In genomic region chr16:90916040-90916481, GRCm38 (mm10) we compare ENCODE assay signal across 8 mouse cellular contexts. TPM values are rescaled to one million over a fixed set of nuclear protein-coding genes. Genes with fewer than 3 reads are reported as not detected.
A peak's percentile ranks its signal among the peaks of the same experiment; 100 is the strongest.
DNase-seq lines count a peak whose midpoint lies in the region; ATAC-seq lines count a peak whose summit lies in the region.

No protein-coding gene starts in this region.

- H3K4me3 ChIP-seq in hindbrain, embryonic 15.5 days: no peak overlapping the region
- H3K4me3 ChIP-seq in hindbrain, embryonic 10.5 days: no peak overlapping the region
- no peak overlapping the region for H3K4me3 ChIP-seq in hindbrain, embryonic 13.5 days

- H3K27ac ChIP-seq in hindbrain, embryonic 15.5 days (replicated peaks): no peak overlapping the region
- no peak overlapping the region; the same call in 1 of the 2 replicates for H3K27ac ChIP-seq in hindbrain, embryonic 10.5 days
- H3K27ac ChIP-seq in hindbrain, embryonic 13.5 days: no peak overlapping the region

- H3K9me3 ChIP-seq in hindbrain, embryonic 15.5 days: no peaks in the 10 kb centered on the region
- no peaks in the 10 kb centered on the region for H3K9me3 ChIP-seq in hindbrain, embryonic 10.5 days
- no peaks in the 10 kb centered on the region for H3K9me3 ChIP-seq in hindbrain, embryonic 13.5 days

- H3K4me1 ChIP-seq in hindbrain, embryonic 15.5 days (replicated peaks): no peaks in the 10 kb centered on the region
- H3K4me1 ChIP-seq in hindbrain, embryonic 10.5 days (replicated peaks): peaks cover 12% of the 10 kb centered on the region
- H3K4me1 ChIP-seq in hindbrain, embryonic 13.5 days (replicated peaks): no peaks in the 10 kb centered on the region

- no peaks in the 10 kb centered on the region for H3K27me3 ChIP-seq in hindbrain, embryonic 15.5 days
- H3K27me3 ChIP-seq in hindbrain, embryonic 10.5 days (ENCODE audit: insufficient read depth, poor library complexity, severe bottlenecking): no peaks in the 10 kb centered on the region
- no peaks in the 10 kb centered on the region for H3K27me3 ChIP-seq in hindbrain, embryonic 13.5 days

- no peak overlapping the region for H3K9ac ChIP-seq in hindbrain, embryonic 15.5 days
- H3K9ac ChIP-seq in hindbrain, embryonic 13.5 days: no peak overlapping the region

- no peak for ATAC-seq in hindbrain, embryonic 15.5 days (ENCODE audit: low FRiP score, low read depth)
- ATAC-seq in hematopoietic stem cell, adult 5-6 weeks (replicated peaks in 1 of 2; ENCODE audit: insufficient read depth in 1 of 2, low FRiP score in 2 of 2, low TSS enrichment in 1 of 2, low read depth in 1 of 2, poor library complexity in 2 of 2, severe bottlenecking in 2 of 2): peak; percentile 71 to 73
- peak; percentile 48 for ATAC-seq in megakaryocyte progenitor cell, adult 5-6 weeks (replicated peaks; ENCODE audit: poor library complexity)
- ATAC-seq in hindbrain, embryonic 13.5 days (ENCODE audit: low FRiP score): no peak

- intact Hi-C loops in gastrocnemius, postnatal 14 days (cut with DNase I; ENCODE audit: low total_unique reads): no loop called here

- WGBS in hindbrain, embryonic 15.5 days: 49% methylated on average over 12 of the region's 12 CpGs
- 37% methylated on average over 12 of the region's 12 CpGs for WGBS in hindbrain, embryonic 10.5 days
- 51% methylated on average over 12 of the region's 12 CpGs for WGBS in hindbrain, embryonic 13.5 days

- H3K4me2 ChIP-seq in hindbrain, embryonic 15.5 days: 0 out of 2 replicates have a peak overlapping the region, but pooled peaks have one; percentile 11
- no peak overlapping the region for H3K4me2 ChIP-seq in hindbrain, embryonic 13.5 days

- no peak for DNase-seq in hindbrain, embryonic 10.5 days (ENCODE audit: low spot score)
- DNase-seq in embryo, embryonic 11 days: peak; percentile 42
- no peak for DNase-seq in thymus, postnatal 4 days
- no peak for DNase-seq in gastrocnemius, postnatal 14 days

- no peaks in the 10 kb centered on the region for H3K36me3 ChIP-seq in hindbrain, embryonic 15.5 days
- no peaks in the 10 kb centered on the region for H3K36me3 ChIP-seq in hindbrain, embryonic 10.5 days
- no peaks in the 10 kb centered on the region for H3K36me3 ChIP-seq in hindbrain, embryonic 13.5 days

RNA-seq across cellular contexts. Expression of gene Cfap298, which starts 18.9 kb away (rescaled TPM):
- polyA plus RNA-seq in hindbrain, embryonic 15.5 days (2015; fragmentation: Nextera tagmentation; extraction: Ambion mirVana): 51.2 and 53.4 TPM in 2 replicates
- polyA plus RNA-seq in hindbrain, embryonic 10.5 days (2016; fragmentation: Nextera tagmentation; extraction: Ambion mirVana): 62.4 and 69.3 TPM in 2 replicates
- 54.6 and 80.8 TPM in 2 replicates for total RNA-seq in hematopoietic stem cell, adult 5-6 weeks (2017)
- total RNA-seq in megakaryocyte progenitor cell, adult 5-6 weeks (2015): 40.2 and 45.4 TPM in 2 replicates
- total RNA-seq in megakaryocyte progenitor cell, adult 5-6 weeks (2017): 70.1 and 77.7 TPM in 2 replicates
- total RNA-seq in gastrocnemius, postnatal 14 days (2021): 10 to 100 TPM; 22.4 to 26.8 TPM
- 47.4 and 57.4 TPM in 2 replicates for polyA plus RNA-seq in hindbrain, embryonic 13.5 days (2015; fragmentation: Nextera tagmentation; extraction: Ambion mirVana)

Comparison
In these comparisons a context has a peak if more than half of its experiments do, and no peak if none do; other contexts are left out.
1. ATAC-seq: peak in hematopoietic stem cell, adult 5-6 weeks (2 of 2) and megakaryocyte progenitor cell, adult 5-6 weeks (single experiment); none in hindbrain, embryonic 15.5 days (single experiment) and hindbrain, embryonic 13.5 days (single experiment).